Mouse (Mus musculus) forebrain, embryonic 16.5 days (tissue): ENCODE measurements around the gene St8sia6. TPM values are rescaled to one million over a fixed set of nuclear protein-coding genes. Genes with fewer than 3 reads are reported as not detected.

Source experiments
- ATAC-seq: fragments of 200-750 bp; cut with Nextera tagmentation; 2 replicates; pipeline ENCODE4 v1.8.0; 2017; ENCODE audit warnings: mild to moderate bottlenecking, moderate library complexity
- H3K27ac ChIP-seq: fragments of 300-500 bp; sonication (generic); 2 replicates; pipeline ENCODE4 v1.5.1; 2014; ENCODE audit warnings: low read length, control low read depth
- H3K27me3 ChIP-seq: fragments of 300-500 bp; sonication (generic); replicated peaks from 2 replicates; pipeline ENCODE4 v1.6.1; 2014; ENCODE audit warnings: low read length; ENCODE audit not compliant: control insufficient read depth, insufficient read depth
- H3K36me3 ChIP-seq: fragments of 300-500 bp; sonication (generic); 2 replicates; pipeline ENCODE4 v1.6.1; 2014; ENCODE audit not compliant: control insufficient read depth, insufficient read depth
- H3K4me1 ChIP-seq: fragments of 300-500 bp; sonication (generic); replicated peaks from 2 replicates; pipeline ENCODE4 v1.6.1; 2014; ENCODE audit warnings: low read length; ENCODE audit not compliant: control insufficient read depth, insufficient read depth
- H3K4me2 ChIP-seq: fragments of 300-500 bp; sonication (generic); 2 replicates; pipeline ENCODE4 v1.6.1; 2014; ENCODE audit warnings: mild to moderate bottlenecking, low read length, control low read depth
- H3K4me3 ChIP-seq: fragments of 300-500 bp; sonication (generic); replicated peaks from 2 replicates; pipeline ENCODE4 v1.5.1; 2014; ENCODE audit warnings: mild to moderate bottlenecking, low read length, control low read depth
- H3K9ac ChIP-seq: fragments of 300-500 bp; sonication (generic); replicated peaks from 2 replicates; pipeline ENCODE4 v1.6.1; 2014; ENCODE audit warnings: low read depth, low read length, control low read depth
- H3K9me3 ChIP-seq: fragments of 300-500 bp; sonication (generic); 2 replicates; pipeline ENCODE4 v1.6.1; 2016; ENCODE audit warnings: low read length; ENCODE audit not compliant: control insufficient read depth
- WGBS: fragments of 180-500 bp; shearing (Covaris S2); extraction: QIAGEN DNeasy Blood & Tissue Kit; methylation state at CpG from one replicate; pipeline ENCODE4 v1.1.7; 2014; 5-methylcytosine and 5-hydroxymethylcytosine counted together
- polyA plus RNA-seq: library from polyadenylated mRNA; unstranded; fragments of >200 nt; fragmentation: Nextera tagmentation; extraction: Ambion mirVana; gene quantifications from 2 replicates; pipeline ENCODE4 v1.2.1, GENCODE M21; 2015

The St8sia6 gene
- 0.30 TPM in 2 replicates for polyA plus RNA-seq

DNA sequence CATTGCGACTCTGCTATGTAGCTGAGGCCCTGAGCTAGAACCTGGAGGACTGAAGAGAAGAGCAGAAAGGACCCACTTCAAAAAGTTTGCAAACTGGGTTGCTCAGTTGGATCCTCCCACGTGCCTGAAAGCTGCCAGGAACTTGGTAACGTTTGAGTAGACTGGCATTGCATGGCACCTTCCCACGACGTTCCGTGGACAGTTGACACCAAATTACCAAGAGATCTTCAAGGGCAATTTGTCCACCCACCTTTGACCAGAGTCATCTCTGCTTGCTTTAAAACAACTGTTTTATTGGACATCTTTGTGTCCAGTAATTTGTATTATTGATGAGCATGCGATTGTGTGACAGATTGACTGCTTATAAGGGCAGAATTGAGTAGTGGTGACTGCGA, at the start of gene St8sia6:
St8sia6 (minus strand) TSS at position 96 of the 395 bp plus-strand sequence.
- peaks cover 20% of the 10 kb centered on the region for H3K27me3 ChIP-seq
- peaks cover 9% of the 10 kb centered on the region for H3K4me1 ChIP-seq
- peak within 1 kb of the TSS; percentile 97 for H3K4me2 ChIP-seq
- no peaks in the 10 kb centered on the region for H3K9me3 ChIP-seq
- H3K9ac ChIP-seq = peak within 1 kb of the TSS; percentile 78
- no peak within 1 kb of the TSS for H3K27ac ChIP-seq
- WGBS = 55% methylated on average over 8 of the region's 8 CpGs
- no peaks in the 10 kb centered on the region for H3K36me3 ChIP-seq
- no peak for ATAC-seq
- H3K4me3 ChIP-seq = peak within 1 kb of the TSS; percentile 75

- WGBS = 85% methylated on average over 3 of the region's 3 CpGs
- H3K27ac ChIP-seq = no peak overlapping the region
- H3K4me2 ChIP-seq = no peak overlapping the region
- H3K27me3 ChIP-seq = no peaks in the 10 kb centered on the region
- H3K36me3 ChIP-seq = no peaks in the 10 kb centered on the region
- no peak for ATAC-seq
- H3K9me3 ChIP-seq = no peaks in the 10 kb centered on the region
- H3K4me3 ChIP-seq = no peak overlapping the region
- no peaks in the 10 kb centered on the region for H3K4me1 ChIP-seq
- no peak overlapping the region for H3K9ac ChIP-seq
Measured at GRCm38 (mm10) chr2:13836310-13836709, 42.4 kb upstream of the St8sia6 start.

GRCm38 (mm10) chr2:13834989-13835388, 41.1 kb upstream of the St8sia6 start:
- Histone ChIP-seq H3K27ac (no peak overlapping the region), H3K27me3 (no peaks in the 10 kb centered on the region), H3K9ac (no peak overlapping the region), H3K36me3 (no peaks in the 10 kb centered on the region), H3K4me3 (no peak overlapping the region), H3K9me3 (no peaks in the 10 kb centered on the region), H3K4me2 (no peak overlapping the region), H3K4me1 (no peaks in the 10 kb centered on the region)
- ATAC-seq = no peak
- 75% methylated on average over 1 of the region's 1 CpGs for WGBS

DNA sequence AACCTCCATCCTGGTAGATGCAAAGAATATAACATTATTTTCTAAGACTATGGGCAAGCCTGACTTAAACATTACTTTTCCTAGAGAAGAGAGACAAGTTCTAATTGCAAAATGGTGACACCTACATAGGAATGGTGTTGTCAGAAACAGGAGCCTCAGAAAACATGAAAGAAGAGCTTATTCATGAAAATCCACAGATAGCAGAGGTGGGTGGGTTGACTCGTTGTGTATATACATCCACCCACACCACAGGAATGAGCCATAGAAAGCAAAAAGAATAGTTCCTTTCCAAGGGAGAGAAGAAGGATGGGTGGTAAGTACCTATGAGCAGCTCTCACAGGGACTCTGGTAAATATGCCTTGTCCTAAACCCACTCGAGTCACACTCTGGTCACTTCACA, 22.8 kb upstream of the St8sia6 start:
- no peak for ATAC-seq
- Histone ChIP-seq H3K9ac (no peak overlapping the region), H3K4me3 (no peak overlapping the region), H3K9me3 (no peaks in the 10 kb centered on the region), H3K36me3 (no peaks in the 10 kb centered on the region), H3K27me3 (no peaks in the 10 kb centered on the region), H3K4me2 (no peak overlapping the region), H3K27ac (no peak overlapping the region), H3K4me1 (no peaks in the 10 kb centered on the region)
- 84% methylated on average over 2 of the region's 2 CpGs for WGBS

GRCm38 (mm10) chr2:13808593-13808992, 14.7 kb upstream of the St8sia6 start:
- Histone ChIP-seq H3K9ac (no peak overlapping the region), H3K9me3 (no peaks in the 10 kb centered on the region), H3K4me2 (no peak overlapping the region), H3K4me1 (no peaks in the 10 kb centered on the region), H3K27me3 (no peaks in the 10 kb centered on the region), H3K27ac (no peak overlapping the region), H3K36me3 (no peaks in the 10 kb centered on the region), H3K4me3 (no peak overlapping the region)
- WGBS = 76% methylated on average over 5 of the region's 5 CpGs
- no peak for ATAC-seq

GRCm38 (mm10) chr2:13808008-13808407, 14.1 kb upstream of the St8sia6 start:
- no peak overlapping the region for H3K27ac ChIP-seq
- no peaks in the 10 kb centered on the region for H3K9me3 ChIP-seq
- H3K27me3 ChIP-seq = no peaks in the 10 kb centered on the region
- H3K4me3 ChIP-seq = no peak overlapping the region
- no peaks in the 10 kb centered on the region for H3K4me1 ChIP-seq
- no peaks in the 10 kb centered on the region for H3K36me3 ChIP-seq
- ATAC-seq = no peak
- H3K4me2 ChIP-seq = no peak overlapping the region
- H3K9ac ChIP-seq = no peak overlapping the region
- 63% methylated on average over 4 of the region's 4 CpGs for WGBS

- Histone ChIP-seq H3K9me3 (no peaks in the 10 kb centered on the region), H3K4me3 (no peak overlapping the region), H3K9ac (no peak overlapping the region), H3K27me3 (no peaks in the 10 kb centered on the region), H3K4me2 (no peak overlapping the region), H3K4me1 (no peaks in the 10 kb centered on the region), H3K27ac (no peak overlapping the region), H3K36me3 (no peaks in the 10 kb centered on the region)
- no peak for ATAC-seq
- WGBS = 87% methylated on average over 3 of the region's 3 CpGs
Measured at GRCm38 (mm10) chr2:13806120-13806519, 12.3 kb upstream of the St8sia6 start.

- Histone ChIP-seq H3K4me3 (no peak overlapping the region), H3K9ac (no peak overlapping the region), H3K9me3 (no peaks in the 10 kb centered on the region), H3K27me3 (no peaks in the 10 kb centered on the region), H3K36me3 (no peaks in the 10 kb centered on the region), H3K27ac (no peak overlapping the region), H3K4me2 (no peak overlapping the region), H3K4me1 (no peaks in the 10 kb centered on the region)
- WGBS = 86% methylated on average over 2 of the region's 2 CpGs
- no peak for ATAC-seq
Measured at GRCm38 (mm10) chr2:13800639-13801038, 6.8 kb upstream of the St8sia6 start.

- 83% methylated on average over 8 of the region's 8 CpGs for WGBS
- H3K9ac ChIP-seq = no peak overlapping the region
- H3K36me3 ChIP-seq = no peaks in the 10 kb centered on the region
- no peak overlapping the region for H3K4me3 ChIP-seq
- H3K4me2 ChIP-seq = no peak overlapping the region
- ATAC-seq = no peak
- H3K27me3 ChIP-seq = peaks cover 20% of the 10 kb centered on the region
- no peak overlapping the region for H3K27ac ChIP-seq
- no peaks in the 10 kb centered on the region for H3K9me3 ChIP-seq
- peaks cover 9% of the 10 kb centered on the region for H3K4me1 ChIP-seq
Measured at GRCm38 (mm10) chr2:13794446-13794845, 582 bp upstream of the St8sia6 start.
